Mouse (Mus musculus) erythroblast, embryonic 14.5 days (primary cell): ENCODE results near the gene Olfr651. TPM values are rescaled to one million over a fixed set of nuclear protein-coding genes. Genes with fewer than 3 reads are reported as not detected.

Experiments used
- H3K27me3 ChIP-seq: 2 replicates; pipeline ENCODE4 v1.6.1; 2012; ENCODE audit warnings: inconsistent platforms; ENCODE audit not compliant: control insufficient read depth
- H3K36me3 ChIP-seq: 2 replicates; pipeline ENCODE4 v1.6.1; 2012; ENCODE audit warnings: mild to moderate bottlenecking, inconsistent platforms; ENCODE audit not compliant: control insufficient read depth
- H3K4me1 ChIP-seq: 2 replicates; pipeline ENCODE4 v1.6.1; 2012; ENCODE audit warnings: inconsistent platforms; ENCODE audit not compliant: control insufficient read depth
- H3K4me3 ChIP-seq: replicated peaks from 2 replicates; pipeline ENCODE3; 2012; ENCODE audit warnings: moderate library complexity, mild to moderate bottlenecking, inconsistent platforms
- H3K9me3 ChIP-seq: 2 replicates; pipeline ENCODE4 v1.6.1; 2012; ENCODE audit warnings: low read length, inconsistent platforms, mixed read lengths; ENCODE audit not compliant: control insufficient read depth
- GATA1 ChIP-seq: IDR thresholded peaks from 2 replicates; pipeline ENCODE4 v1.6.1; 2012; ENCODE audit warnings: low read length, inconsistent platforms, mixed read lengths
- TAL1 ChIP-seq: IDR thresholded peaks from 3 replicates; pipeline ENCODE4 v1.6.1; 2012; ENCODE audit warnings: low read length, inconsistent platforms, mixed read lengths
- polyA plus RNA-seq: library from polyadenylated mRNA; stranded (reverse); fragments of >175 nt; gene quantifications from 2 replicates; pipeline ENCODE4 v1.2.3, GENCODE M21; 2012

The Olfr651 gene
- polyA plus RNA-seq, 1 experiment = not detected

GRCm38 (mm10) chr7:104586725-104587124 is 36.8 kb downstream of the Olfr651 start, which contains the start of gene Olfr654:
Gene Olfr654 (plus strand): TSS chr7:104587025.
- TF ChIP-seq GATA1 (no peak), TAL1 (no peak)
- H3K36me3 ChIP-seq = no peaks in the 10 kb centered on the region
- H3K27me3 ChIP-seq = no peaks in the 10 kb centered on the region
- H3K4me3 ChIP-seq = no peak within 1 kb of the TSS
- H3K9me3 ChIP-seq = peaks cover 5% of the 10 kb centered on the region; the same call in 1 of the 2 replicates
- no peaks in the 10 kb centered on the region for H3K4me1 ChIP-seq

DNA sequence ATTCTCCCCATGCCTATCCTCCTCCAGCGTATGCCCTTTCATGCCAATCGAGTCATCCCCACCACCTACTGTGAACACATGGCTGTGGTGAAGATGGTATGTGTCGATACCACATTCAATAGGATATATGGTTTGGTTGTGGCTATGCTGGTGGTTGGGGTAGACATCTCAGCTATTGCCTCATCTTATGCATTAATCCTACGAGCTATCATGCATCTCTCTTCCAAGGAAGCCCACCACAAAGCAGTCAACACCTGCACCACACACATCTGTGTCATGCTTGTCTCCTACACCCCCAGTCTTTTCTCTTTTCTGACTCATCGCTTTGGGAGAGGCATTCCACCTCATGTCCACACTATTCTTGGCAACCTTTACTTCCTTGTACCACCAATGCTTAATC is 38.3 kb downstream of the Olfr651 start:
- Histone ChIP-seq H3K9me3 (peaks cover 5% of the 10 kb centered on the region; the same call in 1 of the 2 replicates), H3K36me3 (no peaks in the 10 kb centered on the region), H3K4me3 (no peak overlapping the region), H3K4me1 (no peaks in the 10 kb centered on the region), H3K27me3 (no peaks in the 10 kb centered on the region)
- TF ChIP-seq GATA1 = no peak
- no peak for TF ChIP-seq TAL1

- no peaks in the 10 kb centered on the region for H3K36me3 ChIP-seq
These were observed 51.7 kb downstream of the Olfr651 start, which contains the start of gene Olfr655 for GRCm38 (mm10) chr7:104601679-104602078. Gene Olfr655 (minus strand): TSS chr7:104601779.

GRCm38 (mm10) chr7:104603173-104603572 is 53.2 kb downstream of the Olfr651 start:
- Histone ChIP-seq H3K4me1 (no peaks in the 10 kb centered on the region), H3K4me3 (no peak overlapping the region), H3K9me3 (no peaks in the 10 kb centered on the region), H3K36me3 (no peaks in the 10 kb centered on the region), H3K27me3 (no peaks in the 10 kb centered on the region)
- TF ChIP-seq TAL1 (no peak), GATA1 (no peak)

More at GRCm38 (mm10) chr7:104601679-104602078, 51.7 kb downstream of the Olfr651 start, which contains the start of gene Olfr655:
- no peaks in the 10 kb centered on the region for H3K27me3 ChIP-seq
- no peak for TF ChIP-seq GATA1
- no peak for TF ChIP-seq TAL1
- no peaks in the 10 kb centered on the region for H3K9me3 ChIP-seq
- no peaks in the 10 kb centered on the region for H3K4me1 ChIP-seq
- H3K4me3 ChIP-seq = no peak within 1 kb of the TSS

Other genes starting within 250 kb of the Olfr651 start
- not detected in 2 replicates for gene Trim12a, start 234.7 kb upstream of the Olfr651 start, polyA plus RNA-seq
- gene Trim34b, start 220.7 kb upstream of the Olfr651 start, polyA plus RNA-seq = not detected in 2 replicates
- 0.04 and 0.05 TPM in 2 replicates for gene Trim12c, start 196.8 kb upstream of the Olfr651 start, polyA plus RNA-seq
- gene Trim30b, start 180.2 kb upstream of the Olfr651 start, polyA plus RNA-seq = not detected in 2 replicates
- gene Trim30c, start 149.3 kb upstream of the Olfr651 start, polyA plus RNA-seq = not detected in 2 replicates
- not detected in 2 replicates for gene Trim30a, start 84.9 kb upstream of the Olfr651 start, polyA plus RNA-seq
- gene Trim30d, start 42.3 kb upstream of the Olfr651 start, polyA plus RNA-seq = not detected in 2 replicates
- not detected in 2 replicates for gene Olfr652, start 10.8 kb downstream of the Olfr651 start, polyA plus RNA-seq
- not detected in 2 replicates for gene Olfr653, start 27.2 kb downstream of the Olfr651 start, polyA plus RNA-seq
- not detected in 2 replicates for gene Olfr654, start 36.9 kb downstream of the Olfr651 start, polyA plus RNA-seq
- not detected in 2 replicates for gene Olfr655, start 51.6 kb downstream of the Olfr651 start, polyA plus RNA-seq
- not detected in 2 replicates for gene Olfr656, start 63.8 kb downstream of the Olfr651 start, polyA plus RNA-seq
- not detected in 2 replicates for gene Olfr657, start 74.7 kb downstream of the Olfr651 start, polyA plus RNA-seq
- gene Olfr658, start 97.2 kb downstream of the Olfr651 start, polyA plus RNA-seq = not detected in 2 replicates
- gene Olfr659, start 116.6 kb downstream of the Olfr651 start, polyA plus RNA-seq = not detected in 2 replicates
- gene Olfr661, start 136.4 kb downstream of the Olfr651 start, polyA plus RNA-seq = not detected in 2 replicates
- not detected in 2 replicates for gene Usp17le, start 227.3 kb downstream of the Olfr651 start, polyA plus RNA-seq